8 mouse cellular contexts compared by ENCODE assay signal in the genomic region with DNA sequence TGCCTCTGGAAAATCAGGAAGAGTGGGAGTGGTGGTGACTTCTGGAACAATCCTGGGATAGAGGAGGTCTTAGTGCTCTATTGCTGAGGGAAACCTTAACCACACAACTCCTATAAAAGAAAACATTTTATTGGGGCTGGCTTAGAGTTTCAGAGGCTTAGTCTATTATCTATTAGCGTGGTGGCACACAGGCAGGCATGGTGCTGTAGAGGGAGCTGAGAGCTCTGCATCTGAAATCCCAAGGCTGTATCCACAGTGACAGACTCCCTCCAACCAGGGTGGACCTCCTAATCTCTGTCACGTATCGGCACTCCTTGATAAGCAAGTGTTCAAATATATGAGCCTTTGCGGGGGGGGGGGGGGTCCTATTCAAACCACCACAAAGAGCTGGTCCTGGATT. TPM values are rescaled to one million over a fixed set of nuclear protein-coding genes. Genes with fewer than 3 reads are reported as not detected.
DNase-seq lines count a peak whose midpoint lies in the region; ATAC-seq and TF ChIP-seq lines count a peak whose summit lies in the region.

No protein-coding gene starts in this region.

- ATAC-seq in lung, embryonic 16.5 days (ENCODE audit: low read depth), result no peak
- no peak for ATAC-seq in limb, embryonic 12.5 days (ENCODE audit: insufficient number of reproducible peaks, insufficient read depth, low FRiP score, low TSS enrichment, low read depth)
- ATAC-seq in stomach, postnatal 0 days (ENCODE audit: low FRiP score, low TSS enrichment), result no peak

- H3K4me1 ChIP-seq in lung, embryonic 16.5 days (replicated peaks; ENCODE audit: control insufficient read depth, insufficient read depth, low read length), result peaks cover 4% of the 10 kb centered on the region; the same call in 1 of the 2 replicates
- 0 out of 2 replicates have a peak, but pooled peaks cover 11% of the 10 kb centered on the region for H3K4me1 ChIP-seq in limb, embryonic 12.5 days (replicated peaks)
- no peaks in the 10 kb centered on the region for H3K4me1 ChIP-seq in stomach, postnatal 0 days (replicated peaks; ENCODE audit: control insufficient read depth, insufficient read depth)
- H3K4me1 ChIP-seq in thymus, adult 2 months (replicated peaks; ENCODE audit: control insufficient read depth, insufficient read depth, low read length), result peaks cover 5% of the 10 kb centered on the region

- H3K9me3 ChIP-seq in lung, embryonic 16.5 days (ENCODE audit: control insufficient read depth, low read length), result no peaks in the 10 kb centered on the region
- H3K9me3 ChIP-seq in limb, embryonic 12.5 days, result no peaks in the 10 kb centered on the region
- H3K9me3 ChIP-seq in stomach, postnatal 0 days (ENCODE audit: control insufficient read depth, low read length), result no peaks in the 10 kb centered on the region

- no peaks in the 10 kb centered on the region for H3K27me3 ChIP-seq in lung, embryonic 16.5 days (ENCODE audit: control insufficient read depth, insufficient read depth, low read depth, low read length)
- no peaks in the 10 kb centered on the region for H3K27me3 ChIP-seq in limb, embryonic 12.5 days
- H3K27me3 ChIP-seq in stomach, postnatal 0 days (ENCODE audit: control insufficient read depth, insufficient read depth, low read length), result no peaks in the 10 kb centered on the region
- no peaks in the 10 kb centered on the region for H3K27me3 ChIP-seq in thymus, adult 2 months (ENCODE audit: control insufficient read depth, insufficient read depth, low read length)

- no peak overlapping the region for H3K27ac ChIP-seq in lung, embryonic 16.5 days (ENCODE audit: low read length)
- no peak overlapping the region for H3K27ac ChIP-seq in limb, embryonic 12.5 days
- no peak overlapping the region for H3K27ac ChIP-seq in stomach, postnatal 0 days (replicated peaks)
- H3K27ac ChIP-seq in thymus, adult 2 months (ENCODE audit: control insufficient read depth, insufficient read depth, low read length), result no peak overlapping the region

- DNase-seq in embryo, embryonic 9.5 days (ENCODE audit: extremely low spot score), result peak; percentile 23
- DNase-seq in embryo, embryonic 10.5 days (ENCODE audit: low spot score), result no peak
- no peak for DNase-seq in lung, postnatal 4 days
- DNase-seq in stomach, postnatal 0 days (ENCODE audit: low spot score), result no peak
- DNase-seq in thymus, adult 2 months, result no peak
- no peak for DNase-seq in frontal cortex, postnatal 36 days (ENCODE audit: low spot score in 2 of 2)

- H3K9ac ChIP-seq in lung, embryonic 16.5 days (ENCODE audit: low read length), result peak overlapping the region; percentile 63
- H3K9ac ChIP-seq in limb, embryonic 12.5 days (replicated peaks), result no peak overlapping the region
- no peak overlapping the region for H3K9ac ChIP-seq in stomach, postnatal 0 days (ENCODE audit: low read length)

- no peak for TF ChIP-seq POLR2A in thymus, adult 2 months (IDR thresholded peaks at IDR 0.05; ENCODE audit: control insufficient read depth, extremely low read depth, insufficient read depth, low read length, poor library complexity)

- H3K4me3 ChIP-seq in lung, embryonic 16.5 days (ENCODE audit: low read length), result no peak overlapping the region
- H3K4me3 ChIP-seq in limb, embryonic 12.5 days (replicated peaks), result no peak overlapping the region
- H3K4me3 ChIP-seq in stomach, postnatal 0 days (ENCODE audit: low read depth, low read length), result peak overlapping the region; percentile 39; the same call in 1 of the 2 replicates
- H3K4me3 ChIP-seq in thymus, adult 2 months (ENCODE audit: control insufficient read depth, insufficient read depth, low read length), result no peak overlapping the region

- 30% methylated on average over 4 of the region's 4 CpGs for WGBS in lung, embryonic 16.5 days
- 58% methylated on average over 4 of the region's 4 CpGs for WGBS in limb, embryonic 12.5 days
- WGBS in stomach, postnatal 0 days, result 37% methylated on average over 4 of the region's 4 CpGs
- WGBS in thymus, adult 2 months, result 74% methylated on average over 4 of the region's 4 CpGs

- no peaks in the 10 kb centered on the region for H3K36me3 ChIP-seq in lung, embryonic 16.5 days (ENCODE audit: control insufficient read depth, insufficient read depth, low read length)
- peaks cover 7% of the 10 kb centered on the region; the same call in 1 of the 2 replicates for H3K36me3 ChIP-seq in limb, embryonic 12.5 days
- no peaks in the 10 kb centered on the region for H3K36me3 ChIP-seq in stomach, postnatal 0 days (ENCODE audit: control insufficient read depth, insufficient read depth, low read length)
- H3K36me3 ChIP-seq in thymus, adult 2 months (ENCODE audit: control insufficient read depth, insufficient read depth, low read length), result no peaks in the 10 kb centered on the region

- no peak for TF ChIP-seq EP300 in stomach, postnatal 0 days (optimal IDR thresholded peaks at IDR 0.05)

- TF ChIP-seq CTCF in stomach, postnatal 0 days (IDR thresholded peaks at IDR 0.05; ENCODE audit: low read depth), result no peak
- TF ChIP-seq CTCF in thymus, adult 2 months (IDR thresholded peaks at IDR 0.05; ENCODE audit: borderline replicate concordance, control insufficient read depth, extremely low read depth, insufficient read depth, low read length, poor library complexity), result no peak

- H3K4me2 ChIP-seq in lung, embryonic 16.5 days (ENCODE audit: low read depth, low read length), result peak overlapping the region; percentile 70; the same call in 1 of the 2 replicates
- H3K4me2 ChIP-seq in limb, embryonic 12.5 days, result peak overlapping the region; percentile 57
- H3K4me2 ChIP-seq in stomach, postnatal 0 days (replicated peaks; ENCODE audit: low read depth), result no peak overlapping the region

RNA-seq across cellular contexts. Expression of gene Hmcn2, which starts 15.4 kb away (rescaled TPM):
- 1.4 and 1.6 TPM in 2 replicates for polyA plus RNA-seq in lung, embryonic 16.5 days (2015; fragmentation: Nextera tagmentation; extraction: Ambion mirVana)
- polyA plus RNA-seq in limb, embryonic 12.5 days (2016; fragmentation: Nextera tagmentation; extraction: Ambion mirVana), result 0.19 TPM in 1 of 2 replicates, not detected in the other
- polyA plus RNA-seq in stomach, postnatal 0 days (2015; fragmentation: Nextera tagmentation; extraction: Ambion mirVana), result 2.6 and 3.4 TPM in 2 replicates
- 4.8 and 5.6 TPM in 2 replicates for polyA plus RNA-seq in thymus, adult 2 months (2012; rRNA removed)

RNA-seq across cellular contexts. Expression of gene Ncs1, which starts 53.2 kb away (rescaled TPM):
- polyA plus RNA-seq in lung, embryonic 16.5 days (2015; fragmentation: Nextera tagmentation; extraction: Ambion mirVana), result 10.5 and 11.8 TPM in 2 replicates
- polyA plus RNA-seq in limb, embryonic 12.5 days (2016; fragmentation: Nextera tagmentation; extraction: Ambion mirVana), result 53.6 and 54.4 TPM in 2 replicates
- 9.8 and 10.1 TPM in 2 replicates for polyA plus RNA-seq in stomach, postnatal 0 days (2015; fragmentation: Nextera tagmentation; extraction: Ambion mirVana)
- polyA plus RNA-seq in thymus, adult 2 months (2012; rRNA removed), result 2.4 and 2.5 TPM in 2 replicates
